Mouse (Mus musculus) forebrain, postnatal 0 days (tissue): ENCODE measurements around the gene Frmd4b. TPM values are rescaled to one million over a fixed set of nuclear protein-coding genes. Genes with fewer than 3 reads are reported as not detected.
A peak's percentile ranks its signal among the peaks of the same experiment; 100 is the strongest.

Experiments used
- ATAC-seq: fragments of 200-750 bp; cut with Nextera tagmentation; 2 replicates; pipeline ENCODE4 v1.8.0; 2017; ENCODE audit warnings: mild to moderate bottlenecking, moderate library complexity
- DNase-seq: peaks from one replicate; pipeline ENCODE4 v3.0.0-alpha.2; 2015
- H3K27ac ChIP-seq: fragments of 300-500 bp; sonication (generic); 2 replicates; pipeline ENCODE4 v1.5.1; 2014; ENCODE audit warnings: low read depth, mild to moderate bottlenecking, antibody characterized with exemption, low read length, moderate library complexity, mixed read lengths
- H3K27me3 ChIP-seq: fragments of 300-500 bp; sonication (generic); 2 replicates; pipeline ENCODE4 v1.6.1; 2014; ENCODE audit warnings: mild to moderate bottlenecking, low read length, mixed read lengths; ENCODE audit not compliant: insufficient read depth
- H3K36me3 ChIP-seq: fragments of 300-500 bp; sonication (generic); 2 replicates; pipeline ENCODE4 v1.6.1; 2014; ENCODE audit warnings: mild to moderate bottlenecking, moderate library complexity; ENCODE audit not compliant: insufficient read depth
- H3K4me1 ChIP-seq: fragments of 300-500 bp; sonication (generic); 2 replicates; pipeline ENCODE4 v1.6.1; 2014; ENCODE audit warnings: antibody characterized with exemption; ENCODE audit not compliant: insufficient read depth
- H3K4me2 ChIP-seq: fragments of 300-500 bp; sonication (generic); 2 replicates; pipeline ENCODE4 v1.6.1; 2014; ENCODE audit warnings: low read depth, mild to moderate bottlenecking, moderate library complexity
- H3K4me3 ChIP-seq: fragments of 300-500 bp; sonication (generic); 2 replicates; pipeline ENCODE4 v1.5.1; 2014; ENCODE audit warnings: low read depth, low read length, mixed read lengths
- H3K9ac ChIP-seq: fragments of 300-500 bp; sonication (generic); 2 replicates; pipeline ENCODE4 v1.6.1; 2014; ENCODE audit warnings: mild to moderate bottlenecking
- H3K9me3 ChIP-seq: fragments of 300-500 bp; sonication (generic); 2 replicates; pipeline ENCODE4 v1.6.1; 2016; ENCODE audit warnings: low read length
- CTCF ChIP-seq: sonication (generic); IDR thresholded peaks from 2 replicates; pipeline ENCODE4 v1.5.1; 2016; ENCODE audit warnings: antibody characterized with exemption, control low read depth, low read depth
- WGBS: fragments of 180-500 bp; shearing (Covaris S2); extraction: QIAGEN DNeasy Blood & Tissue Kit; methylation state at CpG from one replicate; pipeline ENCODE4 v1.1.7; 2014; 5-methylcytosine and 5-hydroxymethylcytosine counted together
- polyA plus RNA-seq: library from polyadenylated mRNA; unstranded; fragments of >200 nt; fragmentation: Nextera tagmentation; extraction: Ambion mirVana; gene quantifications from 2 replicates; pipeline ENCODE4 v1.2.1, GENCODE M21; 2015
- total RNA-seq: library from RNA; depleted of rRNA; stranded (reverse); fragments of >200 nt; gene quantifications from 2 replicates; pipeline ENCODE4 v1.2.3, GENCODE M21; 2014

The Frmd4b gene
- total and polyA plus RNA-seq, 2 experiments from 2014 or later: 17.0 to 43.7 TPM

DNA sequence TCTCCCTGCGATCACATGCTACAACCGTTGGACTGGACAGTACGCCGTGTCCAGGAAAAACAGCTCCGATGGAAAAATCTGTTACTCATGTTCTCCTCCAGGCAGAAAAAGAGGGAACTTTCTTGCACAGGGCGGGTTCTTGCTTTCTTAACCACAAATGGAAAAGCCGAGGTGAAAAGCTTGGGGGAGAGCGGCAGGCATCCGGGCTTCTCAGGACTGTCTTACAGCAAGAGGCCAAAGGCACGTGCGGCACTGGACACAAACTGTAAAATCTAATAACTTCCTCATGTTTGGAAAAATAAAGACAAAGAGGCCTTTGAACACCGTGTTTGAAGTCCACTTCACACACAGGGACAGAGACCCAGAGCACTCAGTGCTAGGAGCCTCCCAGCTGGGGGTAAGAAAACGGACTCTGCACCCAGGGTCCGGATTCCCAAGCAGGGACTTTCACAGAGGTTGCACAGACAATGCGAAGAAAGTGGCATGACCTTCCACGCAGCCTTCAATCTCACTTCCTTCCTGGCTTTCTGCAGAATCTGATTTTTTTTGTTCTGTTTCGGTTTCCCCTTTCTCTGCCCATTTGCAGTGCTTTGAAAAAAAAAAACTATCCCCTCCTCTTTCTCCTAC lies 153.3 kb downstream of the Frmd4b start:
- Histone ChIP-seq H3K27me3 (no peaks in the 10 kb centered on the region), H3K9ac (no peak overlapping the region), H3K36me3 (no peaks in the 10 kb centered on the region), H3K27ac (0 out of 2 replicates have a peak overlapping the region, but pooled peaks have one; percentile 35), H3K4me1 (no peaks in the 10 kb centered on the region), H3K4me3 (no peak overlapping the region), H3K9me3 (no peaks in the 10 kb centered on the region), H3K4me2 (no peak overlapping the region)
- 67% methylated on average over 17 of the region's 17 CpGs for WGBS
- ATAC-seq (no peak), DNase-seq (no peak)
- no peak for TF ChIP-seq CTCF

DNA sequence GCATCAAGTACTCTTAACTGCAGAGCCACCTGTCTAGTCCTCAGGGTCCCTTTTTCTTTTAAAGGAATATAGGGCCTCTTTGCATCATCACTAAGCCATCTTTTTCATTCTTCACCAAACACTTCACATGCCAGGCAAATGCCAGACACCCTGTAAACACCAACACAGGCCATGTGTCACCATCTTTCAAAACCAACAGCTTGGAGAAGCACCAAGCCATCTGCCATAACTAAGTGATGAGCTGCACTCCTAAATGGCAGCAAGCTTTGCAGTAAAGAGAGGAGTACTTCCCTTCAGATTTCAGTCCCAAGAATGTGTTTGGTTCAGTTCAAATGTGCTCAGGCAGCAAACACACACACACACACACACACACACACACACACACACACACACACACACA lies 154.9 kb downstream of the Frmd4b start:
- Histone ChIP-seq H3K36me3 (no peaks in the 10 kb centered on the region), H3K9ac (no peak overlapping the region), H3K4me1 (no peaks in the 10 kb centered on the region), H3K27ac (no peak overlapping the region), H3K9me3 (no peaks in the 10 kb centered on the region), H3K4me2 (no peak overlapping the region), H3K27me3 (no peaks in the 10 kb centered on the region), H3K4me3 (no peak overlapping the region)
- DNase-seq: peak; percentile 82
- ATAC-seq: peak; percentile 82
- no peak for TF ChIP-seq CTCF

DNA sequence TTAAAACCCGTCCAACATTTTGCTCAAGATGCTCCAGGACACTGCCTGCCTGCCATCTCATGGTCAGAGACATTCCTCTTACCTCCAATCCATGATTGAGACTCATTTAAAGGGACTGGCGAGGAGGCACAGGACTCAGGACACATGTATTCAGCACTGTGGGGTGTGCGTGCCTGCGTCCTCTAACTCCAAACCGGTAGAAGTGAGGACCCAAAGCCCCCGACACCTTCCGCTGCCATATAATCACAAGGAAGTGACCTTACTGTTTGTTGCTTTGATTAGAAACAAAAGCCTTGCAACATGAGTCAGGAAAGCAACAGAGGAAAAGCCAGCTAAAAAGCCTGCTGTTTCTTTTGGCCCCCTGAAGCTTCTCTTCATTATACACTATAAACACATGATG lies 158.2 kb downstream of the Frmd4b start:
- Histone ChIP-seq H3K4me1 (no peaks in the 10 kb centered on the region), H3K9me3 (no peaks in the 10 kb centered on the region), H3K4me3 (no peak overlapping the region), H3K27ac (0 out of 2 replicates have a peak overlapping the region, but pooled peaks have one; percentile 15), H3K27me3 (no peaks in the 10 kb centered on the region), H3K4me2 (no peak overlapping the region), H3K36me3 (no peaks in the 10 kb centered on the region), H3K9ac (no peak overlapping the region)
- TF ChIP-seq CTCF: no peak
- DNase-seq (no peak), ATAC-seq (no peak)
- 52% methylated on average over 7 of the region's 7 CpGs for WGBS

DNA sequence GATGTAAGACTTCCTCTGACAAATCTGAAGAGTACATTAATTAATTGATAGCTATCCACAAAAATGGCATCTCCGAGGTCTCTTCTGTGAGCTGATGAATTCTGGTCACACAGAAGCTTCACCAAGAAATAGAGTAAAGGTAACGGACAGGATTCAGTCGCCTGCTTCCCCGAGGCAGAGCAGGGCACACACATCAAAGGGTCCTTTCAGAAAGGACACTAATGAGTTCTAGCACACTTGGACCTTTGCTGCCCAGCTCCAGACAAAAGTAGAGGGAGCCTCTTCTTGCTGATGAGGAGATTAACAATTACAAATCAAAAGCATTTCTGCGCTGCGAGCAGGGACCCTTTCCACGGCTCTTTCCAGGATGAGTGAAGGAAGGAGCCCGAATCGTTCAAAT lies 159.0 kb downstream of the Frmd4b start:
- DNase-seq: no peak
- H3K9ac ChIP-seq: no peak overlapping the region; the same call in 1 of the 2 replicates
- H3K9me3 ChIP-seq: no peaks in the 10 kb centered on the region
- no peaks in the 10 kb centered on the region for H3K36me3 ChIP-seq
- ATAC-seq: no peak
- H3K4me3 ChIP-seq: no peak overlapping the region
- H3K27ac ChIP-seq: peak overlapping the region; percentile 15; the same call in 1 of the 2 replicates
- no peak for TF ChIP-seq CTCF
- H3K27me3 ChIP-seq: no peaks in the 10 kb centered on the region
- no peaks in the 10 kb centered on the region for H3K4me1 ChIP-seq
- WGBS: 9% methylated on average over 9 of the region's 9 CpGs
- peak overlapping the region; percentile 8; the same call in 1 of the 2 replicates for H3K4me2 ChIP-seq

DNA sequence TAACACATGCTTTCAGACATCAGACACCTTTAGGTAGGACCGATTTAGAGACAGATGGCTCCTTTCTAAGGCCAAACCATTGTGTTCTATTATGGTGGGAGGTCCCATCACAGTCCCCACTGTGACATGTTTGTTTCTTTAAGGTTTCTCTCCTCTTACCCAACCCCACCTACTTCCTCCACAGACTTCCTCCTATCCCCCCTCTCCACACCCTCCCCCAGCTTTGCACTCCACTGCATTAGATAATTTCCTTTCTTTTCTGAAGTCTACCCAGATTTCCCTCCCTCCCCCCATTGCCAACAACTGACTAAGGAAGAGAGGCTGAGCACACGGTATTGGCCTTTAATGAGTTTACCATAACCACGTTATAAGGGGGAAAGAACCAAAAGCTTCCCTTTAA lies 159.4 kb downstream of the Frmd4b start:
- Histone ChIP-seq H3K4me2 (peak overlapping the region; percentile 8; the same call in 1 of the 2 replicates), H3K27me3 (no peaks in the 10 kb centered on the region), H3K9ac (no peak overlapping the region), H3K4me1 (no peaks in the 10 kb centered on the region), H3K36me3 (no peaks in the 10 kb centered on the region), H3K4me3 (no peak overlapping the region), H3K9me3 (no peaks in the 10 kb centered on the region), H3K27ac (no peak overlapping the region)
- no peak for DNase-seq
- 15% methylated on average over 3 of the region's 3 CpGs for WGBS
- TF ChIP-seq CTCF: no peak
- ATAC-seq: no peak

DNA sequence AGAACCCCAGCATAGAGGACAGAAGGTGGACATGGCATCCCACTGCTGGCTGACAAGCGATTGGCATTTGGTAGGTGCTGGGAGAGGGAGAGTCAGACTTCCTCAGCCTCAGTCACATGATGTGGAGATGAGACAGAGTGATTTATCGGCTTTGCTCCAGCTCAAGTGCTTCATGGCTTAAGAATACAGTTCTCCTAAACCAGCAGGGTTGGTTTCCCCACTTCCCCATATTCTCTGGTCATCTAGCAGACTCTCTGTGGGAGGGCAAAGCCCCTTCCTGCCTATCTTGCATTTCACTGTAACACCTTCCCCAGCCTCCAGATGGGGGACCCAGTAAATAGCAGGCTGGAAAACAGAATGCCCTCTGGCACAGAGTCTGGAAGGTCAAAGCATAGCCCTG lies 160.1 kb downstream of the Frmd4b start:
- Histone ChIP-seq H3K4me2 (no peak overlapping the region; the same call in 1 of the 2 replicates), H3K9ac (no peak overlapping the region), H3K27me3 (no peaks in the 10 kb centered on the region), H3K27ac (no peak overlapping the region), H3K4me3 (no peak overlapping the region), H3K4me1 (no peaks in the 10 kb centered on the region), H3K9me3 (no peaks in the 10 kb centered on the region), H3K36me3 (no peaks in the 10 kb centered on the region)
- TF ChIP-seq CTCF: no peak
- no peak for ATAC-seq
- 57% methylated on average over 2 of the region's 2 CpGs for WGBS
- DNase-seq: no peak

DNA sequence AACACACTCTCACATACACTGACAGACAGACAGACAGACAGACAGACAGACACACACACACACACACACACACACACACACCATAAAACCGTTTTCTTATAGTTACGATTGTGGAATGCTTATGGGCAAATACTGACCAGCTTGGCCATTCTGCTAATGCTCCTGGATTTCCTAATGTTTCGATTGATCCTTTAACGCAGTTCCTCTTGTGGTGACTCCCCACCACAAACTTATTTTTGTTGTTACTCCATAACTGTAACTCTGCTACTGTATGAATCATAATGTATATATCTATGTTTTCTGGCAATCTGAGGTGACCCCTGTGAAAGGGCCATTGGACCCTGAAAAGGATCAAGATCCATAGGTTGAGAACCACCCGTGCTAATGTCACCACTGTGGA lies 165.1 kb downstream of the Frmd4b start:
- WGBS: 91% methylated on average over 5 of the region's 5 CpGs
- Histone ChIP-seq H3K4me3 (no peak overlapping the region), H3K9ac (no peak overlapping the region), H3K9me3 (no peaks in the 10 kb centered on the region), H3K27ac (no peak overlapping the region), H3K4me1 (no peaks in the 10 kb centered on the region), H3K27me3 (no peaks in the 10 kb centered on the region), H3K4me2 (no peak overlapping the region), H3K36me3 (no peaks in the 10 kb centered on the region)
- no peak for DNase-seq
- no peak for TF ChIP-seq CTCF
- no peak for ATAC-seq
